Mouse (Mus musculus): ENCODE results near the gene Gm21974. TPM values are rescaled to one million over a fixed set of nuclear protein-coding genes. Genes with fewer than 3 reads are reported as not detected.

The Gm21974 gene
- total and polyA plus RNA-seq, 3 experiments = not detected

DNA sequence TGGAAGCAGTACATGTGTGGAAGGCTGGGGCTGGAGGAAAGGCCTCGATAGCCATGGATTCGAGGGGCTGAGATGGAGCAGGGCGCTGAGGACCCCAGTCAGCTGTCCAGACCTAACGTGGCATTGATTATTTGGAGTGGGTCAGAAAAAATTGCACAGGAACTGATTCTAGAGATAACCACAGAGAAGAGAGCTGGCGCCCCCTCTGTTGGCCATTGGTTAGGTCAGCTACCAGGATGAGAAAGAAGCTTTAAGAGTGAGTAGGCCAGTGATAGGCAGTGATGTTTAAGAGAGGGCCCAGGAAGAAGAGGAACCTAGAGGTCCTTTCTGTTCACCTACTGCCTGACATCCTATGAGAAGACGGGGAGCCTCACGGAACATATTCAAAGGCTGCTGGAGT lies 24.0 kb upstream of the Gm21974 start:
- TF ChIP-seq CTCF (IDR thresholded peaks at IDR 0.05 in 2 of 3, conservative IDR thresholded peaks at IDR 0.05 in 1 of 3; ENCODE audit: control insufficient read depth in 1 of 3, insufficient read depth in 1 of 3, low read depth in 2 of 3, low read length in 3 of 3, poor library complexity in 1 of 3, severe bottlenecking in 1 of 3) (peak; percentile 50 to 69 (median 56); a peak in 5 of 6 replicates), RAD21 (IDR thresholded peaks at IDR 0.05; ENCODE audit: low read depth, low read length) (peak; percentile 15), TAL1 (IDR thresholded peaks at IDR 0.05; ENCODE audit: low read length) (no peak), GATA1 (IDR thresholded peaks at IDR 0.05; ENCODE audit: low read depth, low read length) (peak; percentile 58), POLR2A (IDR thresholded peaks at IDR 0.05; ENCODE audit: control insufficient read depth in 1 of 2, insufficient read depth in 1 of 2, low read depth in 1 of 2, low read length in 2 of 2, poor library complexity in 1 of 2) (no peak)
- H3K27ac ChIP-seq (ENCODE audit: control insufficient read depth, low read depth, low read length) = no peak overlapping the region
- no peaks in the 10 kb centered on the region for H3K27me3 ChIP-seq (ENCODE audit: control insufficient read depth in 1 of 2, insufficient read depth in 2 of 2, low read length in 2 of 2)
- H3K36me3 ChIP-seq (ENCODE audit: control insufficient read depth in 1 of 2, insufficient read depth in 2 of 2, low read length in 2 of 2) = peaks cover 2 to 13% of the 10 kb centered on the region in 2 experiments; a peak in 3 of 4 replicates
- H3K4me1 ChIP-seq (ENCODE audit: control insufficient read depth in 1 of 2, insufficient read depth in 2 of 2, low read length in 2 of 2) = peaks cover 0 to 11% of the 10 kb centered on the region in 2 experiments; a peak in 2 of 4 replicates
- H3K4me3 ChIP-seq (ENCODE audit: control insufficient read depth in 1 of 2, insufficient read depth in 1 of 2, low read depth in 2 of 2, low read length in 2 of 2) = no peak overlapping the region
- H3K9ac ChIP-seq (ENCODE audit: control insufficient read depth, low read depth, low read length, poor library complexity, severe bottlenecking) = no peak overlapping the region
- DNase-seq (ENCODE audit: low read depth, low spot score) = peak; percentile 54
- H3K9me3 ChIP-seq (replicated peaks; ENCODE audit: insufficient read depth, low read length) = no peaks in the 10 kb centered on the region
- H3K79me2 ChIP-seq (ENCODE audit: control insufficient read depth, insufficient read depth, low read length, poor library complexity) = no peaks in the 10 kb centered on the region

DNA sequence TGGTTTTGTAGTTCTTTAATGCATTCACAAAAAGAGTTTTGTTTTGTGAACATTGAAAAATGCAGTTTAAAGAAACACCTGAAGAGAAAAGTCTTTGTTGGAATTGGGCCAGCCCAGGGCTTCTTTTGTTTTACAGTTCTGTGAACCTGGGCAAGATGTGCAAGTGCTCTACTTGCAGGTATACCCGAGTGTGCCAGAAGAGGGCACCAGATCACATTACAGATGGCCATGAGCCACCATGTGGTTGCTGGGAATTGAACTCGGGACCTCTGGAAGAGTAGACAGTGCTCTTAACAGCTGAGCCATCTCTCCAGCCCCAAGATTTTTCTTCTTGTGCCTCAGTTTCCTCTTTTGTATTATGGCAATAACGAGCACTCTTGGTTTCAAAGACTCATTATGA lies 22.9 kb upstream of the Gm21974 start:
- 0 out of 2 replicates have a peak, but pooled peaks have one; percentile 25 for TF ChIP-seq HCFC1 (IDR thresholded peaks at IDR 0.05; ENCODE audit: low read depth, low read length)
- TF ChIP-seq MYC (IDR thresholded peaks at IDR 0.05; ENCODE audit: low read depth, low read length) = peak; percentile 91
- TF ChIP-seq SMC3 (IDR thresholded peaks at IDR 0.05; ENCODE audit: low read depth, low read length) = peak; percentile 58
- TF ChIP-seq CTCF (IDR thresholded peaks at IDR 0.05 in 2 of 3, conservative IDR thresholded peaks at IDR 0.05 in 1 of 3; ENCODE audit: control insufficient read depth in 1 of 3, insufficient read depth in 1 of 3, low read depth in 2 of 3, low read length in 3 of 3, poor library complexity in 1 of 3, severe bottlenecking in 1 of 3) = peak; percentile 64 to 70 (median 66)
- TF ChIP-seq ZC3H11A (IDR thresholded peaks at IDR 0.05; ENCODE audit: low read depth, low read length) = no peak; the same call in 1 of the 2 replicates
- TF ChIP-seq RAD21 (IDR thresholded peaks at IDR 0.05; ENCODE audit: low read depth, low read length) = peak; percentile 25
- TF ChIP-seq ZNF384 (IDR thresholded peaks at IDR 0.05; ENCODE audit: low read depth, low read length) = no peak
- TF ChIP-seq SIN3A (IDR thresholded peaks at IDR 0.05; ENCODE audit: low read length) = 0 out of 2 replicates have a peak, but pooled peaks have one; percentile 17
- 0 out of 2 replicates have a peak, but pooled peaks have one; percentile 5 for TF ChIP-seq MAX (IDR thresholded peaks at IDR 0.05; ENCODE audit: low read length)
- Histone ChIP-seq H3K4me3 (ENCODE audit: control insufficient read depth in 1 of 2, insufficient read depth in 1 of 2, low read depth in 2 of 2, low read length in 2 of 2) (no peak overlapping the region), H3K9ac (ENCODE audit: control insufficient read depth, low read depth, low read length, poor library complexity, severe bottlenecking) (no peak overlapping the region), H3K27me3 (ENCODE audit: control insufficient read depth in 1 of 2, insufficient read depth in 2 of 2, low read length in 2 of 2) (no peaks in the 10 kb centered on the region), H3K9me3 (replicated peaks; ENCODE audit: insufficient read depth, low read length) (no peaks in the 10 kb centered on the region), H3K27ac (ENCODE audit: control insufficient read depth, low read depth, low read length) (no peak overlapping the region), H3K4me1 (ENCODE audit: control insufficient read depth in 1 of 2, insufficient read depth in 2 of 2, low read length in 2 of 2) (peaks cover 0 to 14% of the 10 kb centered on the region in 2 experiments; a peak in 2 of 4 replicates), H3K79me2 (ENCODE audit: control insufficient read depth, insufficient read depth, low read length, poor library complexity) (peaks cover 1% of the 10 kb centered on the region; the same call in 1 of the 2 replicates), H3K36me3 (ENCODE audit: control insufficient read depth in 1 of 2, insufficient read depth in 2 of 2, low read length in 2 of 2) (peaks cover 2 to 15% of the 10 kb centered on the region in 2 experiments; a peak in 3 of 4 replicates)
- peak; percentile 83 for DNase-seq (ENCODE audit: low read depth, low spot score)

DNA sequence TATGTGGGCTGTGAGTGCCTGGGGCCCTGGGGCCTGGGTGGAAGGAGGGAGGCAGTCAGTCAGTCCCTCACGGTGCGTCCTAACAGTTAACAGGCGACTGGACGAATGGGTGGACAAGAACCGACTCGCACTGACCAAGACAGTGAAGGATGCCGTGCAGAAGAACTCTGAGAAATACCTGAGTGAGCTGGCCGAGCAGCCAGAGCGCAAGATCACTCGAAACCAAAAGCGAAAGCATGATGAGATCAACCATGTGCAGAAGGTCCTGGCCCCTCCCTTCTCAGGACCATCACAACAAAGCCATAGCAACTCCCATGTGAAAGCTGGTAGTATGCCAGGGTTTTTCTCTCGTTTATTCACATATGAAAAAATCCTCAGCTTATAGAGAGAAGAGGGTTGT lies 20.0 kb upstream of the Gm21974 start:
- peaks cover 2 to 7% of the 10 kb centered on the region in 2 experiments; a peak in 2 of 4 replicates for H3K4me1 ChIP-seq (ENCODE audit: control insufficient read depth in 1 of 2, insufficient read depth in 2 of 2, low read length in 2 of 2)
- TF ChIP-seq POLR2A (IDR thresholded peaks at IDR 0.05; ENCODE audit: control insufficient read depth in 1 of 2, insufficient read depth in 1 of 2, low read depth in 1 of 2, low read length in 2 of 2, poor library complexity in 1 of 2) (no peak), MEF2A (IDR thresholded peaks at IDR 0.05; ENCODE audit: extremely low read depth, insufficient replicate concordance, low read depth, low read length, poor library complexity, severe bottlenecking) (no peak), POLR2AphosphoS2 (IDR thresholded peaks at IDR 0.05; ENCODE audit: low read length) (no peak), TBP (IDR thresholded peaks at IDR 0.05; ENCODE audit: low read depth, low read length) (no peak), MYC (IDR thresholded peaks at IDR 0.05; ENCODE audit: low read depth, low read length) (no peak), NRF1 (IDR thresholded peaks at IDR 0.05; ENCODE audit: insufficient read depth, low read depth, low read length, poor library complexity, severe bottlenecking) (no peak), USF1 (IDR thresholded peaks at IDR 0.05; ENCODE audit: low read depth, low read length) (no peak), ETS1 (IDR thresholded peaks at IDR 0.05; ENCODE audit: low read depth, low read length) (no peak), E2F4 (IDR thresholded peaks at IDR 0.05; ENCODE audit: borderline replicate concordance, low read depth, low read length) (no peak), ZC3H11A (IDR thresholded peaks at IDR 0.05; ENCODE audit: low read depth, low read length) (no peak), MYB (IDR thresholded peaks at IDR 0.05; ENCODE audit: low read depth, low read length) (no peak), JUND (IDR thresholded peaks at IDR 0.05; ENCODE audit: low read depth, low read length) (no peak), ELF1 (IDR thresholded peaks at IDR 0.05; ENCODE audit: low read depth, low read length) (no peak)
- no peak overlapping the region for H3K4me3 ChIP-seq (ENCODE audit: control insufficient read depth in 1 of 2, insufficient read depth in 1 of 2, low read depth in 2 of 2, low read length in 2 of 2)
- DNase-seq (ENCODE audit: low read depth, low spot score) = no peak
- H3K79me2 ChIP-seq (ENCODE audit: control insufficient read depth, insufficient read depth, low read length, poor library complexity) = peaks cover 5% of the 10 kb centered on the region
- H3K27me3 ChIP-seq (ENCODE audit: control insufficient read depth in 1 of 2, insufficient read depth in 2 of 2, low read length in 2 of 2) = no peaks in the 10 kb centered on the region
- H3K9me3 ChIP-seq (replicated peaks; ENCODE audit: insufficient read depth, low read length) = no peaks in the 10 kb centered on the region
- no peak overlapping the region for H3K9ac ChIP-seq (ENCODE audit: control insufficient read depth, low read depth, low read length, poor library complexity, severe bottlenecking)
- H3K27ac ChIP-seq (ENCODE audit: control insufficient read depth, low read depth, low read length) = no peak overlapping the region
- H3K36me3 ChIP-seq (ENCODE audit: control insufficient read depth in 1 of 2, insufficient read depth in 2 of 2, low read length in 2 of 2) = peaks cover 2 to 4% of the 10 kb centered on the region in 2 experiments; a peak in 3 of 4 replicates

All from MEL (cell line).